ENCODE assay signal across 18 mouse cellular contexts in the genomic region with DNA sequence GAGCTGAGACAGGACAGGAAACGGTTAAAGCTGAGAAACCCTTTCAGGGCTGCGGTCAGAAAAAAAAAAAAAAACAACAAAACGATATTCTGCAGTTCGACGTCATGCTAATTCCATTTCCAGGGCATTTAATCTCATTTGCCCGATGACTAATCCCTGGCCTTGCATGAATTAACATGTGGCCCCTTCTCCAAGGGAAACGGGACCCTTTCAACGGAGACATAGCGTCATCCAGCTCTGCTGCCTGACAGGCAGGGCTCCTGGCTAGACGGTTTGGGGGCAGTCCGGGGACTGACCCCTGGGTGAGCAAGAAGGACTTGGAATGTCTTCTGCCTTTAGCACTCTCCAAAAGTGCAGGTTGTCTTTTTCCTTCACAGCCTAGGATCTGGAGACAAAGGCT.
DNase-seq lines count a peak whose midpoint lies in the region; ATAC-seq lines count a peak whose summit lies in the region.
"Had no signal": no experiment of that assay in that cellular context is flagged by ENCODE, and none has a peak within 500 bp of the region (broad histone marks: within the 10 kb centered on the region; RNA-seq: fewer than 3 reads in every experiment).

No protein-coding gene starts in this region.

- no peak overlapping the region for H3K9ac ChIP-seq in hindbrain, embryonic 13.5 days
- H3K9ac ChIP-seq: forebrain, embryonic 13.5 days; hindbrain, embryonic 14.5 days; liver, embryonic 14.5 days had no signal

- no peak overlapping the region for H3K4me2 ChIP-seq in hindbrain, embryonic 13.5 days
- H3K4me2 ChIP-seq: forebrain, embryonic 13.5 days; hindbrain, embryonic 14.5 days had no signal

- H3K9me3 ChIP-seq in hindbrain, embryonic 10.5 days, result no peaks in the 10 kb centered on the region
- H3K9me3 ChIP-seq in hindbrain, embryonic 13.5 days, result no peaks in the 10 kb centered on the region
- H3K9me3 ChIP-seq: forebrain, embryonic 13.5 days; G1E had no signal

- WGBS in hindbrain, embryonic 10.5 days, result 32% methylated on average over 11 of the region's 11 CpGs
- 31% methylated on average over 11 of the region's 11 CpGs for WGBS in hindbrain, embryonic 13.5 days

- peaks cover 45% of the 10 kb centered on the region for H3K27me3 ChIP-seq in hindbrain, embryonic 10.5 days (ENCODE audit: insufficient read depth, poor library complexity, severe bottlenecking)
- H3K27me3 ChIP-seq in hindbrain, embryonic 13.5 days, result peaks cover 23% of the 10 kb centered on the region

- H3K27ac ChIP-seq in hindbrain, embryonic 10.5 days, result peak overlapping the region; percentile 79; the same call in 1 of the 2 replicates
- no peak overlapping the region for H3K27ac ChIP-seq in hindbrain, embryonic 13.5 days
- H3K27ac ChIP-seq: forebrain, embryonic 13.5 days; hindbrain, embryonic 14.5 days; kidney, postnatal 0 days; liver, embryonic 14.5 days; macrophage had no signal

- H3K36me3 ChIP-seq in hindbrain, embryonic 10.5 days, result no peaks in the 10 kb centered on the region
- H3K36me3 ChIP-seq in hindbrain, embryonic 13.5 days, result no peaks in the 10 kb centered on the region
- H3K36me3 ChIP-seq: G1E had no signal

- H3K4me3 ChIP-seq in hindbrain, embryonic 10.5 days, result no peak overlapping the region
- no peak overlapping the region for H3K4me3 ChIP-seq in hindbrain, embryonic 13.5 days
- H3K4me3 ChIP-seq: forebrain, embryonic 13.5 days had no signal

- no peak for ATAC-seq in hindbrain, embryonic 13.5 days (ENCODE audit: low FRiP score)

- peak; percentile 57 for DNase-seq in adrenal gland, adult 2 months
- DNase-seq in adrenal gland, postnatal 4 days (ENCODE audit: low spot score in 2 of 2), result no peak
- no peak for DNase-seq in hindbrain, embryonic 10.5 days (ENCODE audit: low spot score)
- DNase-seq in retina, postnatal 1 day, result peak; percentile 72
- DNase-seq in retina, embryonic 14.5 days (ENCODE audit: low spot score), result no peak
- no peak for DNase-seq in left cerebral cortex, postnatal 25 days (ENCODE audit: low spot score in 2 of 2)
- DNase-seq: cerebellum, adult 2 months; cerebellum, postnatal 36 days; gastrocnemius, postnatal 25 days; kidney, adult 18-20 months; right cerebral cortex, adult 18-20 months had no signal

- intact Hi-C loops in left cerebral cortex, postnatal 25 days (cut with DNase I), result no loop called here

- peaks cover 64% of the 10 kb centered on the region for H3K4me1 ChIP-seq in hindbrain, embryonic 10.5 days (replicated peaks)
- H3K4me1 ChIP-seq in hindbrain, embryonic 13.5 days (replicated peaks), result peaks cover 40% of the 10 kb centered on the region

Comparison
In these comparisons a context has a peak if more than half of its experiments do, and no peak if none do; other contexts are left out.
1. DNase-seq: peak in adrenal gland, adult 2 months (single experiment) and retina, postnatal 1 day (single experiment); none in adrenal gland, postnatal 4 days (0 of 2), hindbrain, embryonic 10.5 days (single experiment), retina, embryonic 14.5 days (single experiment) and left cerebral cortex, postnatal 25 days (0 of 2).